Mouse (Mus musculus) midbrain, embryonic 14.5 days (tissue): ENCODE data around the gene Gabarapl2. TPM values are rescaled to one million over a fixed set of nuclear protein-coding genes. Genes with fewer than 3 reads are reported as not detected.

Experiments used
- ATAC-seq: fragments of 200-750 bp; cut with Nextera tagmentation; 2 replicates; pipeline ENCODE4 v1.8.0; 2017; ENCODE audit warnings: moderate number of reproducible peaks, moderate library complexity; ENCODE audit not compliant: low FRiP score, low TSS enrichment
- DNase-seq: peaks from one replicate; pipeline ENCODE4 v3.0.0-alpha.2; 2015
- H3K27ac ChIP-seq: fragments of 300-500 bp; sonication (generic); replicated peaks from 2 replicates; pipeline ENCODE4 v1.5.1; 2014; ENCODE audit warnings: mild to moderate bottlenecking, low read depth, low read length, moderate library complexity
- H3K27me3 ChIP-seq: fragments of 300-500 bp; sonication (generic); 2 replicates; pipeline ENCODE4 v1.6.1; 2014; ENCODE audit warnings: low read length, control low read depth, mixed read lengths; ENCODE audit not compliant: control insufficient read depth, insufficient read depth
- H3K36me3 ChIP-seq: fragments of 300-500 bp; sonication (generic); 2 replicates; pipeline ENCODE4 v1.6.1; 2014; ENCODE audit warnings: low read length, control low read depth; ENCODE audit not compliant: control insufficient read depth, insufficient read depth
- H3K4me1 ChIP-seq: fragments of 300-500 bp; sonication (generic); 2 replicates; pipeline ENCODE4 v1.6.1; 2014; ENCODE audit warnings: mild to moderate bottlenecking, antibody characterized with exemption, low read length, control low read depth; ENCODE audit not compliant: control insufficient read depth, insufficient read depth
- H3K4me2 ChIP-seq: fragments of 300-500 bp; sonication (generic); 2 replicates; pipeline ENCODE4 v1.6.1; 2014; ENCODE audit warnings: mild to moderate bottlenecking, low read length, moderate library complexity
- H3K4me3 ChIP-seq: fragments of 300-500 bp; sonication (generic); replicated peaks from 2 replicates; pipeline ENCODE4 v1.5.1; 2014; ENCODE audit warnings: low read depth, low read length
- H3K9ac ChIP-seq: fragments of 300-500 bp; sonication (generic); replicated peaks from 2 replicates; pipeline ENCODE4 v1.6.1; 2014; ENCODE audit warnings: mild to moderate bottlenecking, low read length, moderate library complexity
- H3K9me3 ChIP-seq: fragments of 300-500 bp; sonication (generic); 2 replicates; pipeline ENCODE4 v1.6.1; 2016; ENCODE audit warnings: low read length, control low read depth, mixed read lengths; ENCODE audit not compliant: control insufficient read depth
- WGBS: fragments of 180-500 bp; shearing (Covaris S2); extraction: QIAGEN DNeasy Blood & Tissue Kit; methylation state at CpG from one replicate; pipeline ENCODE4 v1.1.7; 2014; 5-methylcytosine and 5-hydroxymethylcytosine counted together
- polyA plus RNA-seq: library from polyadenylated mRNA; unstranded; fragments of >200 nt; fragmentation: Nextera tagmentation; extraction: Ambion mirVana; gene quantifications from 2 replicates; pipeline ENCODE4 v1.2.1, GENCODE M21; 2014

Gene Gabarapl2
- polyA plus RNA-seq, 1 experiment from 2014 or later, result 490 TPM

GRCm38 (mm10) chr8:111943544-111943943 is 3.0 kb downstream of the Gabarapl2 start:
- DNase-seq, result no peak
- H3K27me3 ChIP-seq, result no peaks in the 10 kb centered on the region
- peaks cover 57% of the 10 kb centered on the region for H3K36me3 ChIP-seq
- 86% methylated on average over 2 of the region's 2 CpGs for WGBS
- no peak overlapping the region for H3K27ac ChIP-seq
- no peaks in the 10 kb centered on the region for H3K9me3 ChIP-seq
- no peak overlapping the region for H3K4me3 ChIP-seq
- H3K4me1 ChIP-seq, result peaks cover 14% of the 10 kb centered on the region
- H3K9ac ChIP-seq, result no peak overlapping the region
- no peak overlapping the region for H3K4me2 ChIP-seq
- no peak for ATAC-seq

DNA sequence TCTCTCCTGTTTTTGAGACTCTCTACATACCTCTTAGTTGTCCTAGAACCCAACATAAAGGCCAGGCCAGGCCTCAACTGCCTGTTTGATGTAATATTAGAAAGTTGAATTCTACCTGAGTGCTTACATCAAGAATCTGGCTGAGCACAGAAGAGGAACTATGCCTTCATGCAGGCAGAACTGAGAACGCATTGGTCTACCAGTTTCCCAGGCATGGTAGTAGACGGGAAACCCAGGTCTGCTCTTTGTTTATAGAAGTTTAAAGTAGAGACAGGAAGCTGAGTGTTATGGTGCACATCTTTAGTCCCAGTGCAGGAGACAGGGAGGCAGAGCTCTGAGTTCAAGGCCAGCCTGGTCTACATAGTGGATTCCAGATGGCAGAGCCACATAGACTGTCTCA is 6.6 kb downstream of the Gabarapl2 start:
- WGBS, result 92% methylated on average over 2 of the region's 2 CpGs
- no peak overlapping the region for H3K9ac ChIP-seq

DNA sequence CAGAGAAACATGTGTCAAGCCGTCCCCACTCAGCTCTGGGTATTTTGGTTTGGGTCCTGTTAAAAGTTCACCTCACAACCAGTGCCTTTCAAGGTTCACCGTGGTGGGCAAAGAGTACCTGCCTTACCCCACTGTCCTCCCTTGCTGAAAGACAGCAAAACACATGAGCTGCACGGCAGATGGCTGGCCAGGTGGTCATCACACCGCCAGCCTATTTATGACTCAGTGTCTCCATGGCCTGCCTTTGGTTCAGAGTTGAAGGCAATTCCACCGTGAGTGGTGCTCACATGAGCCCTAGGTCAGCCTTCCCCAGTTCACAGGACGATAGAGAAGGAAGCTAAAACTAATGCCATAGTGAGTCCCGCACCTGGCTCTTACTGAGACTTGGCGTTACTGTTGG is 7.5 kb downstream of the Gabarapl2 start:
- no peak overlapping the region for H3K9ac ChIP-seq
- H3K27me3 ChIP-seq, result no peaks in the 10 kb centered on the region
- DNase-seq (no peak), ATAC-seq (no peak)
- no peak overlapping the region for H3K27ac ChIP-seq
- H3K36me3 ChIP-seq, result peaks cover 83% of the 10 kb centered on the region
- no peaks in the 10 kb centered on the region for H3K4me1 ChIP-seq
- no peaks in the 10 kb centered on the region for H3K9me3 ChIP-seq
- H3K4me2 ChIP-seq, result no peak overlapping the region
- H3K4me3 ChIP-seq, result no peak overlapping the region
- WGBS, result 96% methylated on average over 8 of the region's 8 CpGs

More for the DNA sequence above, 6.6 kb downstream of the Gabarapl2 start:
- Histone ChIP-seq H3K4me1 (peaks cover under 1% of the 10 kb centered on the region; the same call in 1 of the 2 replicates), H3K9me3 (no peaks in the 10 kb centered on the region), H3K4me2 (no peak overlapping the region), H3K27ac (no peak overlapping the region), H3K4me3 (no peak overlapping the region), H3K36me3 (peaks cover 84% of the 10 kb centered on the region), H3K27me3 (no peaks in the 10 kb centered on the region)
- ATAC-seq (no peak), DNase-seq (no peak)

GRCm38 (mm10) chr8:111950846-111951245 is 10.3 kb downstream of the Gabarapl2 start:
- ATAC-seq, result no peak
- Histone ChIP-seq H3K9ac (no peak overlapping the region), H3K4me1 (no peaks in the 10 kb centered on the region), H3K4me3 (no peak overlapping the region), H3K4me2 (no peak overlapping the region), H3K9me3 (no peaks in the 10 kb centered on the region), H3K36me3 (peaks cover 77% of the 10 kb centered on the region), H3K27me3 (no peaks in the 10 kb centered on the region), H3K27ac (no peak overlapping the region)
- DNase-seq, result no peak
- WGBS, result 95% methylated on average over 3 of the region's 3 CpGs

DNA sequence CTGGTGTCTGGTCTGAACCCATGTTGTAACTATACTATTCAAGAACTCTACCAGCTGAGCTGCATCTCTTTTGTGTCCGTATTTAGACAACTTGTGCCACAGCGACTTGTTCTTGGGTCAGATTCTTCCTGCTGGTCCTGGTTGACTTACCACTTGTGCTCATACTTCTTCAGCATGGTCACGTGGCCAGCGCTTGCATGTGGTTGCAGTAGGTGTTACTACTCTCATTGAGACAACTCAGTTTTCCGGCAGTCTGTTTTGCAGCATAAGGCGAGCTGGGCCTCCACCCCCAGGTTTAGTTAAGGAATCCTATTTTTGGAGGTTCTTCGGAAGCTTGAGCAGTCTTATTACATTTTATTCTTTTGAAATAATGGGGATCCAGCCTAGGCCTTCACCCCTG is 10.8 kb downstream of the Gabarapl2 start:
- 95% methylated on average over 7 of the region's 7 CpGs for WGBS
- Histone ChIP-seq H3K4me1 (no peaks in the 10 kb centered on the region), H3K4me3 (no peak overlapping the region), H3K27me3 (no peaks in the 10 kb centered on the region), H3K27ac (no peak overlapping the region), H3K9me3 (no peaks in the 10 kb centered on the region), H3K4me2 (no peak overlapping the region), H3K9ac (no peak overlapping the region), H3K36me3 (peaks cover 75% of the 10 kb centered on the region)
- ATAC-seq (no peak), DNase-seq (no peak)

- H3K4me3 ChIP-seq, result no peak overlapping the region
- DNase-seq (no peak), ATAC-seq (no peak)
- 93% methylated on average over 5 of the region's 5 CpGs for WGBS
- H3K4me2 ChIP-seq, result no peak overlapping the region
- H3K9me3 ChIP-seq, result no peaks in the 10 kb centered on the region
- peaks cover 75% of the 10 kb centered on the region for H3K36me3 ChIP-seq
- no peaks in the 10 kb centered on the region for H3K4me1 ChIP-seq
- no peak overlapping the region for H3K27ac ChIP-seq
- no peaks in the 10 kb centered on the region for H3K27me3 ChIP-seq
- no peak overlapping the region for H3K9ac ChIP-seq
Measured at GRCm38 (mm10) chr8:111951936-111952335, 11.4 kb downstream of the Gabarapl2 start.

DNA sequence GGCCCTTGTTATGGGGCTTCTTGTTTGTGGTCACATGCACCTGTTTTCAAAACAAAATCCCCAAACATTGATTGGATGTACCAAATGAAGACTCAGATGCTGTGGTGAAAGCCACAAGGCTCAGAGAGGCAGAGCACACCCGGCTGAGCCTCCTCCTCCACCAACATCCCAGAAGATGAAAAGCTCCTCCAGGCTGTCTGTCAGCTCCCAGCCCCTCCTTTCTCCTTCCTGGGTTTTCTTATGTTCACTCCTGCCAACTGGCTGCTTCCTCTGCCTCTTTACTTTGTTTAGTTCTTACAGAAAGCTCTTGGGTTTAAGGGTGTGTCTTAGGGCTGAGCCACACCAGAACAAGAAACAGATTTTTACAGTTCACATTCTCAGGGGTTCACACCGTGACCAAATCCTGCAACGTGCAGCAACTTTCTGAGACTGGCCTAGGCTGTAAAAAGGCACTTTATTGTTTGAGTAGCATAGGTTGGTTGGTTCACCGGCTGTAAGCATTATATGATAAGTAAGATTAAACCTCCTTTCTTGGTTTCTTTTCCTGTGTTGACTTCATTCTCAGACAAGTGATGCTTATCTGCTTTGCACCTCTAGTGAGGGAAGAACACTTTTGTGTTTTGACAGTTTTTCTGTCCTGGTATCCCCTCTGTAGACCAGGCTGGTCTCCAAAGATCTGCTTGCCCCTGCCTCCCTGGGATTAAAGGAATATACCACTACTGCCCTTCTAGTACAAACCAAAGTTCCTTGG is 14.5 kb downstream of the Gabarapl2 start:
- H3K27ac ChIP-seq, result no peak overlapping the region
- H3K4me3 ChIP-seq, result no peak overlapping the region
- H3K36me3 ChIP-seq, result peaks cover 67% of the 10 kb centered on the region
- H3K4me1 ChIP-seq, result no peaks in the 10 kb centered on the region
- no peak for ATAC-seq
- no peak overlapping the region for H3K9ac ChIP-seq
- 92% methylated on average over 4 of the region's 4 CpGs for WGBS
- H3K9me3 ChIP-seq, result no peaks in the 10 kb centered on the region
- H3K27me3 ChIP-seq, result no peaks in the 10 kb centered on the region
- DNase-seq, result no peak
- H3K4me2 ChIP-seq, result no peak overlapping the region

DNA sequence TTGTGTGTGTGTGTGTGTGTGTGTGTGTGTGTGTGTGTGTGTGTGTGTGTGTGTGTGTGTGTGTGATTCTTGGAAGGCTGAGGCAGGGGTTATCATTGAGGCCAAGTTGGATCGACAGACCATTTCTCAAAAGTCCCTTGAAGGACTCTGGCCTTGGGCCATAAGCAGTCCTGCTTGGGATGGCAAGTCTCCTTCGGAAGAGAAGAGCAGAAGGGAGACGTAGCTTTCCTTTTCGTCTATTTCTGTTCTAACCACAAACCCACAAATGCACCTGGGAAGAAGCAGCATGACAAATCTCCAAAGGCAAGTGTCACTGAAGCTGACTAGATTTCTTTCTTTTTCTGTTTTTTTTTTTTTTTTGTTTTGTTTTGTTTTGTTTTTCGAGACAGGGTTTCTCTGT is 15.4 kb downstream of the Gabarapl2 start:
- WGBS, result 94% methylated on average over 5 of the region's 5 CpGs
- H3K4me1 ChIP-seq, result no peaks in the 10 kb centered on the region
- H3K9me3 ChIP-seq, result no peaks in the 10 kb centered on the region
- no peaks in the 10 kb centered on the region for H3K27me3 ChIP-seq
- no peak overlapping the region for H3K27ac ChIP-seq
- H3K4me2 ChIP-seq, result no peak overlapping the region
- no peak overlapping the region for H3K9ac ChIP-seq
- H3K4me3 ChIP-seq, result no peak overlapping the region
- DNase-seq, result no peak
- ATAC-seq, result no peak
- H3K36me3 ChIP-seq, result peaks cover 71% of the 10 kb centered on the region

GRCm38 (mm10) chr8:111957231-111957630 is 16.7 kb downstream of the Gabarapl2 start:
- no peak for ATAC-seq
- Histone ChIP-seq H3K27ac (no peak overlapping the region), H3K9ac (no peak overlapping the region), H3K9me3 (no peaks in the 10 kb centered on the region), H3K4me1 (no peaks in the 10 kb centered on the region), H3K36me3 (peaks cover 60% of the 10 kb centered on the region), H3K4me3 (no peak overlapping the region), H3K4me2 (no peak overlapping the region), H3K27me3 (no peaks in the 10 kb centered on the region)
- no peak for DNase-seq
- WGBS, result 99% methylated on average over 2 of the region's 2 CpGs
